Mouse (Mus musculus) heart, embryonic 11.5 days (tissue): ENCODE results near the gene Pdzd2. TPM values are rescaled to one million over a fixed set of nuclear protein-coding genes. Genes with fewer than 3 reads are reported as not detected.

Experiments used
- ATAC-seq: fragments of 200-750 bp; cut with Nextera tagmentation; replicated peaks from 2 replicates; pipeline ENCODE4 v1.8.0; 2017; ENCODE audit warnings: moderate library complexity; ENCODE audit not compliant: insufficient number of reproducible peaks, low FRiP score, low TSS enrichment
- H3K27ac ChIP-seq: fragments of 300-500 bp; sonication (generic); 2 replicates; pipeline ENCODE4 v1.5.1; 2014; ENCODE audit warnings: mild to moderate bottlenecking, low read depth, low read length
- H3K27me3 ChIP-seq: fragments of 300-500 bp; sonication (generic); 2 replicates; pipeline ENCODE4 v1.6.1; 2014; ENCODE audit warnings: mild to moderate bottlenecking, low read length, mixed read lengths; ENCODE audit not compliant: control insufficient read depth, insufficient read depth
- H3K36me3 ChIP-seq: fragments of 300-500 bp; sonication (generic); 2 replicates; pipeline ENCODE4 v1.6.1; 2014; ENCODE audit warnings: mild to moderate bottlenecking, low read length, moderate library complexity, mixed read lengths; ENCODE audit not compliant: control insufficient read depth, insufficient read depth
- H3K4me1 ChIP-seq: fragments of 300-500 bp; sonication (generic); 2 replicates; pipeline ENCODE4 v1.6.1; 2014; ENCODE audit warnings: low read length; ENCODE audit not compliant: control insufficient read depth, insufficient read depth
- H3K4me2 ChIP-seq: fragments of 300-500 bp; sonication (generic); 2 replicates; pipeline ENCODE4 v1.6.1; 2014; ENCODE audit warnings: mild to moderate bottlenecking, moderate library complexity
- H3K4me3 ChIP-seq: fragments of 300-500 bp; sonication (generic); 2 replicates; pipeline ENCODE4 v1.5.1; 2014; ENCODE audit warnings: low read depth, low read length
- H3K9ac ChIP-seq: fragments of 300-500 bp; sonication (generic); 2 replicates; pipeline ENCODE4 v1.6.1; 2014; ENCODE audit warnings: mild to moderate bottlenecking, low read depth, low read length, moderate library complexity
- H3K9me3 ChIP-seq: fragments of 300-500 bp; sonication (generic); replicated peaks from 2 replicates; pipeline ENCODE4 v1.6.1; 2016; ENCODE audit warnings: low read length; ENCODE audit not compliant: control insufficient read depth
- WGBS: fragments of 180-500 bp; shearing (Covaris S2); extraction: QIAGEN DNeasy Blood & Tissue Kit; methylation state at CpG from one replicate; pipeline ENCODE4 v1.1.7; 2014; ENCODE audit not compliant: insufficient replicate concordance; 5-methylcytosine and 5-hydroxymethylcytosine counted together
- polyA plus RNA-seq: library from polyadenylated mRNA; unstranded; fragments of >200 nt; fragmentation: Nextera tagmentation; extraction: Ambion mirVana; gene quantifications from 2 replicates; pipeline ENCODE4 v1.2.1, GENCODE M21; 2014

Pdzd2 gene
- polyA plus RNA-seq, 1 experiment from 2014 or later, result 12.5 TPM

GRCm38 (mm10) chr15:12718819-12719218, 20.9 kb downstream of the Pdzd2 start:
- 0 out of 2 replicates have a peak, but pooled peaks cover 6% of the 10 kb centered on the region for H3K4me1 ChIP-seq
- ATAC-seq, result no peak
- no peak overlapping the region for H3K4me3 ChIP-seq
- no peaks in the 10 kb centered on the region for H3K36me3 ChIP-seq
- no peaks in the 10 kb centered on the region for H3K9me3 ChIP-seq
- no peak overlapping the region for H3K4me2 ChIP-seq
- no peak overlapping the region for H3K9ac ChIP-seq
- no peak overlapping the region for H3K27ac ChIP-seq
- 66% methylated on average over 14 of the region's 14 CpGs for WGBS
- H3K27me3 ChIP-seq, result no peaks in the 10 kb centered on the region

DNA sequence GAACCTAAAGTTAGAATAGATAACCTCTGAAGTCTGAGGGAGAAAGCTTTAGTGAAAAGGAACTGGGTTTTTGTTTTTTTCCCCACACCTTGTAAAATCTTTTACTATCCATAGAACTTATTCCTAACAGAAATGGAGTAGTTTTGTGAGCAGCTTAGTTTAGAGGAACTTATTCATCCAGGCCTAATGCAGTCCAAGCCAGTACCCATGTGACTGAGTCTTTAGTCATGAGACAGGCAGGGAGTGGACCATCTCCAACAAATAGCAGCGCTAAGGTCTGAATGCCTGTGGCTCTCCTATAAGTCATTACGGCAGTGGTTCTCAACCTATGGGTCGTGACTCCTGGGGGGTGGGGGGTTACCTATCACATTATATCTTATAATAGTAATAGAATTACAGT, 22.3 kb downstream of the Pdzd2 start:
- H3K9ac ChIP-seq, result no peak overlapping the region
- no peak for ATAC-seq
- 82% methylated on average over 3 of the region's 3 CpGs for WGBS

DNA sequence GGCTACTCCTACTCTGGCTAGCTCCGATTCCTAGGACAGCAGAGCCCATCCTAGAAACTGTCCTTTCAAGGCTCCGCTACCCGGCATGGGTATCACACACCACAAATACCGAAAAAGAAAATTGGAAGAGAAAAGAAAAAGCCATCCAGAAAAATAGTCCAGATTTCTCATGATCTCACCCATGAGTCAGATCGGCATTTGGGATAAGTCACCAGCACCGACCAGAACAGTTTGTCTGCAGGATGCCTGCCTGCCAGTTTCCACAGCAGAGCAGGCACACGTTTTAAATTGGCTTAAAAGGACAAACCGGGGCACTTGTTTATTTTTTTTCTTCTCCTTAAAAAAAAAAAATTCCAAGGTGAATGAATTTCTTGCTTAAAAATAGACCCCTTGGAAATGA, 22.8 kb downstream of the Pdzd2 start:
- no peak overlapping the region for H3K4me2 ChIP-seq
- 72% methylated on average over 8 of the region's 8 CpGs for WGBS

More for the DNA sequence above, 22.3 kb downstream of the Pdzd2 start:
- no peaks in the 10 kb centered on the region for H3K36me3 ChIP-seq
- H3K4me1 ChIP-seq, result 0 out of 2 replicates have a peak, but pooled peaks cover 6% of the 10 kb centered on the region
- H3K4me2 ChIP-seq, result no peak overlapping the region
- no peaks in the 10 kb centered on the region for H3K9me3 ChIP-seq
- no peak overlapping the region for H3K4me3 ChIP-seq
- H3K27ac ChIP-seq, result no peak overlapping the region
- H3K27me3 ChIP-seq, result no peaks in the 10 kb centered on the region

DNA sequence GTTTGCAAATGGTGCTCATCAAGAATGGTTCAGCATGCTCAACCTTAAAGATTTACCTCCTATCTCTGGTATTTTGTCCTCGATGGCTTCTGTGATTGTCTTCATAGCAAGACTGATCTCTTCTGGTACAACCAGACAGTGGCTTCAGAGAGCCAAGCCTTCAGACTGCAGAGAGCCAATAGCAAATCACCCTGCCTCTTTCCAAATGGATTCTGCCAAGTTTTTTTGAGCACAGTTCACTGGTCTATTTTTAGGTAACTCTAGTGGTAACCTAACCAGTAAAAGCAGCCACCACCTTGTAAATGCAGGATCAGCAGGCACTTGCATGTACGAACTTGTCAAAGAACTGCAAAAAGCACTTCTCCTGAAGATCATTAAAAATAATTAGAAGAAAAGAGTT, 25.4 kb downstream of the Pdzd2 start:
- no peaks in the 10 kb centered on the region for H3K27me3 ChIP-seq
- H3K9ac ChIP-seq, result no peak overlapping the region
- H3K4me1 ChIP-seq, result 0 out of 2 replicates have a peak, but pooled peaks cover 4% of the 10 kb centered on the region
- H3K36me3 ChIP-seq, result no peaks in the 10 kb centered on the region
- 65% methylated on average over 2 of the region's 2 CpGs for WGBS
- ATAC-seq, result no peak
- no peaks in the 10 kb centered on the region for H3K9me3 ChIP-seq
- no peak overlapping the region for H3K4me2 ChIP-seq
- H3K4me3 ChIP-seq, result no peak overlapping the region
- no peak overlapping the region for H3K27ac ChIP-seq

More for the DNA sequence above, 22.8 kb downstream of the Pdzd2 start:
- H3K36me3 ChIP-seq, result no peaks in the 10 kb centered on the region
- H3K4me1 ChIP-seq, result 0 out of 2 replicates have a peak, but pooled peaks cover 4% of the 10 kb centered on the region
- H3K27ac ChIP-seq, result no peak overlapping the region
- H3K27me3 ChIP-seq, result no peaks in the 10 kb centered on the region
- no peak overlapping the region for H3K4me3 ChIP-seq
- ATAC-seq, result no peak
- H3K9ac ChIP-seq, result no peak overlapping the region
- H3K9me3 ChIP-seq, result no peaks in the 10 kb centered on the region

DNA sequence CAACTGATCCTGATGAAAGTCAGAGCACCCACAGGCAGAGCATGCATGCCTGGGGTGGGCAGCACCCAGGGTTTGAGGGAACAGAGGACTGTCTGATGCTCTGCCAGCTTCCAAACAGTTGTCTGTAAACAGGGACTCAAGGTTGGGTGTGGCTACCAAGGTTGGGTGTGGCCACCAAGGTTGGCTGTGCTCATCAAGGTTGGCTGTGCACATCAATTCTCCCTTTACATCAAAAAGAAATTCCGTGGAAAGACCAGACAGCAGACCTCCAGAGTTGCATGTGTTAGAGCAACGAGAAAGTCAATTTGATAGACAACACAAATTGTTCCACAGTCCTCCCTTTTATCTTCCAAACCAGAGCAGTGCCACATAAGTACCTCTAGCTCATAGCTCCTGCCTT, 26.5 kb downstream of the Pdzd2 start:
- 85% methylated on average over 2 of the region's 2 CpGs for WGBS
- Histone ChIP-seq H3K4me3 (no peak overlapping the region), H3K9ac (no peak overlapping the region), H3K9me3 (no peaks in the 10 kb centered on the region), H3K27me3 (no peaks in the 10 kb centered on the region), H3K4me1 (peaks cover 6% of the 10 kb centered on the region), H3K27ac (no peak overlapping the region), H3K4me2 (no peak overlapping the region), H3K36me3 (no peaks in the 10 kb centered on the region)
- no peak for ATAC-seq

DNA sequence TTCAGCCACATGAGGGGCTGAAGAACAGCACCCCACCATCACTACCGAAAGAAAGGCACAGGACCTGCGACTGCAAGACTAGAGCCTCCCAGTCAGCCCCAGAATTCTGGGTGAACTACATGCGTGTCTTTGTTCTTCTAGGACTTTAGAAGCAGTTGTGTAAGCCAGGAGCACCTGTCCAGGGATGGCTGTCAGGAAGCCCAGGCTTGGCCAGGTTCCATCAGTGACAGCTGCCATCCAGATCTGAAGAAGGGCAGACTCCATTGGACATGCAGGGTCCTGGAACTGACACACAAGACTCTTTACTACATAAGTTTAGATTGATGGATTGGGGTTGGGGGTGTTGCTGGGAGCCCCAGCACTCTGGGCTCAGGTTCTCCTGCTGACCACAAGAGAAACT, 29.7 kb downstream of the Pdzd2 start:
- Histone ChIP-seq H3K9me3 (no peaks in the 10 kb centered on the region), H3K36me3 (no peaks in the 10 kb centered on the region), H3K4me1 (peaks cover 8% of the 10 kb centered on the region), H3K9ac (no peak overlapping the region), H3K4me2 (no peak overlapping the region), H3K4me3 (no peak overlapping the region), H3K27me3 (no peaks in the 10 kb centered on the region), H3K27ac (no peak overlapping the region)
- WGBS, result 87% methylated on average over 3 of the region's 3 CpGs
- no peak for ATAC-seq

GRCm38 (mm10) chr15:12708297-12708696, 31.4 kb downstream of the Pdzd2 start:
- ATAC-seq, result no peak
- no peaks in the 10 kb centered on the region for H3K36me3 ChIP-seq
- H3K4me3 ChIP-seq, result no peak overlapping the region
- no peak overlapping the region for H3K4me2 ChIP-seq
- no peak overlapping the region for H3K9ac ChIP-seq
- H3K27ac ChIP-seq, result no peak overlapping the region
- H3K9me3 ChIP-seq, result no peaks in the 10 kb centered on the region
- WGBS, result 10% methylated on average over 1 of the region's 1 CpGs
- peaks cover 5% of the 10 kb centered on the region for H3K4me1 ChIP-seq
- H3K27me3 ChIP-seq, result no peaks in the 10 kb centered on the region

- no peaks in the 10 kb centered on the region for H3K9me3 ChIP-seq
- no peak overlapping the region for H3K4me3 ChIP-seq
- H3K9ac ChIP-seq, result no peak overlapping the region
- H3K4me1 ChIP-seq, result peaks cover 5% of the 10 kb centered on the region
- H3K27ac ChIP-seq, result no peak overlapping the region
- no peak for ATAC-seq
- H3K4me2 ChIP-seq, result no peak overlapping the region
- no peaks in the 10 kb centered on the region for H3K36me3 ChIP-seq
- no peaks in the 10 kb centered on the region for H3K27me3 ChIP-seq
- WGBS, result 77% methylated on average over 3 of the region's 3 CpGs
Observed at GRCm38 (mm10) chr15:12706902-12707301, 32.8 kb downstream of the Pdzd2 start.

DNA sequence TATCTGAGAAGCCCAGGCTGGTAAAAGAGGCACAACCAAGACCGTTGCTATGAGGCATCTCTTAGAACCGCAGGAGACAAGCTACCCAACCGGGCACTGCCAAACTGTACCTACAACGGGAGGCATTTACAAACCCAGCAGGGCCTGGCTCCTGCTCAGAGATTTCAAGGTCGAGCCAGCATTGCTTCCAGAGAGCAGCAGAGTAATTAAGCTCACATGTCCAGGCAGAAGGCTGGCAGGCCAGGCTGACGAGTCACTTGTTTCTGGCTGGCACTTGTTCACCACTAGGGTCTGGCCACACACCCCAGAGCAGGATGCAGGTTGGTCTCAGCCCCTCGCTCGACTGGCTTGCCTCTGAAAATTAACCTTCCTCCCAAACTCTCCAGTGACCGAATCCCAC, 39.4 kb downstream of the Pdzd2 start:
- H3K27me3 ChIP-seq, result no peaks in the 10 kb centered on the region
- H3K4me1 ChIP-seq, result no peaks in the 10 kb centered on the region
- no peaks in the 10 kb centered on the region for H3K9me3 ChIP-seq
- no peak overlapping the region for H3K27ac ChIP-seq
- H3K4me2 ChIP-seq, result no peak overlapping the region
- no peak overlapping the region for H3K4me3 ChIP-seq
- H3K36me3 ChIP-seq, result no peaks in the 10 kb centered on the region
- no peak overlapping the region for H3K9ac ChIP-seq
- WGBS, result 37% methylated on average over 9 of the region's 9 CpGs
- no peak for ATAC-seq
